Mouse (Mus musculus) neural tube, embryonic 14.5 days (tissue): ENCODE measurements around the gene Mea1. TPM values are rescaled to one million over a fixed set of nuclear protein-coding genes. Genes with fewer than 3 reads are reported as not detected.

Experiments
- ATAC-seq: fragments of 200-750 bp; cut with Nextera tagmentation; 2 replicates; pipeline ENCODE4 v1.8.0; 2017; ENCODE audit warnings: low read depth, mild to moderate bottlenecking, moderate TSS enrichment, moderate library complexity
- H3K27ac ChIP-seq: fragments of 300-500 bp; sonication (generic); 2 replicates; pipeline ENCODE4 v1.5.1; 2014; ENCODE audit warnings: low read depth, mild to moderate bottlenecking, control low read depth, low read length, moderate library complexity, mixed read lengths
- H3K27me3 ChIP-seq: fragments of 300-500 bp; sonication (generic); 2 replicates; pipeline ENCODE4 v1.6.1; 2014; ENCODE audit warnings: low read length; ENCODE audit not compliant: control insufficient read depth, insufficient read depth
- H3K36me3 ChIP-seq: fragments of 300-500 bp; sonication (generic); 2 replicates; pipeline ENCODE4 v1.6.1; 2014; ENCODE audit warnings: low read length, mixed read lengths; ENCODE audit not compliant: control insufficient read depth, insufficient read depth
- H3K4me1 ChIP-seq: fragments of 300-500 bp; sonication (generic); 2 replicates; pipeline ENCODE4 v1.6.1; 2014; ENCODE audit warnings: low read length; ENCODE audit not compliant: control insufficient read depth, insufficient read depth
- H3K4me2 ChIP-seq: fragments of 300-500 bp; sonication (generic); 2 replicates; pipeline ENCODE4 v1.6.1; 2014; ENCODE audit warnings: mild to moderate bottlenecking, low read depth, low read length, control low read depth
- H3K4me3 ChIP-seq: fragments of 300-500 bp; sonication (generic); 2 replicates; pipeline ENCODE4 v1.5.1; 2014; ENCODE audit warnings: low read depth, low read length, control low read depth, mixed read lengths
- H3K9ac ChIP-seq: fragments of 300-500 bp; sonication (generic); replicated peaks from 2 replicates; pipeline ENCODE4 v1.6.1; 2014; ENCODE audit warnings: low read depth, mild to moderate bottlenecking, control low read depth, low read length, mixed read lengths
- H3K9me3 ChIP-seq: fragments of 300-500 bp; sonication (generic); 2 replicates; pipeline ENCODE4 v1.6.1; 2016; ENCODE audit warnings: low read length; ENCODE audit not compliant: control insufficient read depth
- WGBS: fragments of 180-500 bp; shearing (Covaris S2); extraction: QIAGEN DNeasy Blood & Tissue Kit; methylation state at CpG from one replicate; pipeline ENCODE4 v1.1.7; 2014; 5-methylcytosine and 5-hydroxymethylcytosine counted together
- polyA plus RNA-seq: library from polyadenylated mRNA; unstranded; fragments of >200 nt; fragmentation: Nextera tagmentation; extraction: Ambion mirVana; gene quantifications from 2 replicates; pipeline ENCODE4 v1.2.1, GENCODE M21; 2014

Gene Mea1
- polyA plus RNA-seq, 1 experiment from 2014 or later: 301 TPM

DNA sequence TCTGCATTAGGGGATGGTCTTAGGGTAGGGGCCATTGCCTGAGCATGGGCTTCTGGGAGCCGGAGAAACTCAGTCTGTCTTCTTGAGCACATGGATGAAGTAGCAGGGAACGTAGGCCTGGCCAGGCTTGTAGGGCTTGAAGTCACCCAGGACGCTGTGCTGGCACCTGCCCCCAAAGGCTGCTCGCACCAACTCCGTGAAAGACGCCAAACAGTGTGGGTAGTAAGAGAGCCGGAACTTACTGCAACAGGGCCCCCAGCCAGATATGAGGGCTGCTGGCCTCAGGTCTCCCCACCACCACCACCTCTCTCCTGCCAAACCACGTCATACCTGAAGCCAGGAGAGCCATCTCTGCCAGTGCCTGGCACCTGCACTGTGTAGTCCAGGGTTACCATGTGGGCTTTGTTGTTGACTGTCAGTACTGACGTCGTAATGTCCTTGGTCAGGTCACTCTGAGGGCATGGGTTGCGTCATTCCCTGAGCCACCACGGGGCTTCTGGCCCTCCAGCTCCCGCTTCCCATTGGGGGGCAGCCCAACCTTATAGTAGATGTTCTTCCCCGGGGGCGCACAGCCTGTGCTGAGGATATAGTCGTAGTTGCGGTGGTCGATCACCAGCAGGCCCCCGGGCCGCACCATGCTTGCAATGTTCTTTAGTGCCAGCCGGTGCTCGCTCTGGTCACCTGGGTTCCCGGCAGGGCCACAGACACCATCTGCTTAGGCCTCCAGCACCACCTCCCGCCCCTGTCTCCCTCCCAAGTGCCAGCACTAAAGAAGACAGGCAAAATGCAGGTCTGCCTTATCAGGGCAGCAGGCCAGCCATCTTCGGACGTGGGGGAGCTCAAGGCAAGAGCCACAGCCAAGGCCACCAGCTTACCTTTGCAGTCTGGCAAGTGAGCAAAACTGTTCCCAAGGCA, 47.4 kb downstream of the Mea1 start:
- no peak for ATAC-seq
- Histone ChIP-seq H3K4me2 (no peak overlapping the region), H3K27ac (no peak overlapping the region), H3K4me1 (no peaks in the 10 kb centered on the region), H3K9me3 (no peaks in the 10 kb centered on the region), H3K9ac (no peak overlapping the region), H3K36me3 (peaks cover 8% of the 10 kb centered on the region), H3K27me3 (0 out of 2 replicates have a peak, but pooled peaks cover 2% of the 10 kb centered on the region), H3K4me3 (no peak overlapping the region)
- WGBS: 92% methylated on average over 25 of the region's 26 CpGs

- Histone ChIP-seq H3K4me2 (no peak overlapping the region), H3K9ac (no peak overlapping the region), H3K36me3 (no peaks in the 10 kb centered on the region; the same call in 1 of the 2 replicates), H3K27me3 (0 out of 2 replicates have a peak, but pooled peaks cover 2% of the 10 kb centered on the region), H3K9me3 (no peaks in the 10 kb centered on the region), H3K4me3 (no peak overlapping the region), H3K4me1 (no peaks in the 10 kb centered on the region), H3K27ac (no peak overlapping the region)
- WGBS: 94% methylated on average over 11 of the region's 11 CpGs
- no peak for ATAC-seq
Observed at GRCm38 (mm10) chr17:46727271-46727670, 48.7 kb downstream of the Mea1 start.

- Histone ChIP-seq H3K36me3 (no peaks in the 10 kb centered on the region; the same call in 1 of the 2 replicates), H3K27me3 (0 out of 2 replicates have a peak, but pooled peaks cover 2% of the 10 kb centered on the region), H3K9me3 (no peaks in the 10 kb centered on the region), H3K9ac (no peak overlapping the region), H3K4me2 (no peak overlapping the region), H3K4me3 (no peak overlapping the region), H3K4me1 (no peaks in the 10 kb centered on the region), H3K27ac (no peak overlapping the region)
- WGBS: 34% methylated on average over 6 of the region's 6 CpGs
- no peak for ATAC-seq
Observed at GRCm38 (mm10) chr17:46728021-46728420, 49.4 kb downstream of the Mea1 start.

GRCm38 (mm10) chr17:46728496-46728895, 49.9 kb downstream of the Mea1 start:
- H3K4me3 ChIP-seq: no peak overlapping the region
- WGBS: 50% methylated on average over 11 of the region's 11 CpGs
- no peak overlapping the region for H3K9ac ChIP-seq
- H3K4me2 ChIP-seq: no peak overlapping the region
- H3K9me3 ChIP-seq: no peaks in the 10 kb centered on the region
- H3K36me3 ChIP-seq: no peaks in the 10 kb centered on the region; the same call in 1 of the 2 replicates
- ATAC-seq: no peak
- 0 out of 2 replicates have a peak, but pooled peaks cover 2% of the 10 kb centered on the region for H3K27me3 ChIP-seq
- no peak overlapping the region for H3K27ac ChIP-seq
- no peaks in the 10 kb centered on the region for H3K4me1 ChIP-seq

DNA sequence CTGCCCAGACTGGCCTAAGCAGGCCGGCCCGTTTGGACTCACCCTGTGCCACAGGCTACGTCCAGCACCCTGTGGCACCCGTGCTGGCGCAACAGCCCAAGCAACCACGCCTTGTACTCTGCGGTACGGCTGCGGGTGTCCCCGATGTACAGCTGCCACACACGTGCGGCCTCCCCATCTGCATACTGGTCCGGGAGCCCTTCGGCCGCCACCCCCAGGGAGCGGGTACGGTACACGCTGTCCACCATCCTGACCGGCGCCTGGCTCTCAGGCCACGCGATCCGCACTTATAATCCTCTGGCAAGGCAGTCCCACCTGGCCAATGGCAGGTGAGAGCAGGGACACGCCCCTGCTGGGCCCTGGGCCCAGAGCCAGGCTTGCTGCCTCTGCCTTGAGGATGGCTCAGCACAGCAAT, 50.3 kb downstream of the Mea1 start, which contains the start of gene Gnmt:
Gnmt (minus strand) TSS at position 265 of the 415 bp plus-strand sequence.
- 0 out of 2 replicates have a peak within 1 kb of the TSS, but pooled peaks have one; percentile 1 for H3K9ac ChIP-seq
- H3K27ac ChIP-seq: no peak within 1 kb of the TSS
- H3K9me3 ChIP-seq: no peaks in the 10 kb centered on the region
- H3K4me3 ChIP-seq: no peak within 1 kb of the TSS
- no peaks in the 10 kb centered on the region for H3K4me1 ChIP-seq
- WGBS: 15% methylated on average over 24 of the region's 24 CpGs
- H3K27me3 ChIP-seq: 0 out of 2 replicates have a peak, but pooled peaks cover 2% of the 10 kb centered on the region
- no peak for ATAC-seq
- no peak within 1 kb of the TSS for H3K4me2 ChIP-seq
- H3K36me3 ChIP-seq: no peaks in the 10 kb centered on the region; the same call in 1 of the 2 replicates

Other genes starting within 250 kb of the Mea1 start
- gene Crip3, start 249.9 kb upstream of the Mea1 start, polyA plus RNA-seq: 2.2 and 2.4 TPM in 2 replicates
- gene Slc22a7, start 240.3 kb upstream of the Mea1 start, polyA plus RNA-seq: not detected in 2 replicates
- 6.3 and 7.0 TPM in 2 replicates for gene Ttbk1, start 191.1 kb upstream of the Mea1 start, polyA plus RNA-seq
- gene Dnph1, start 182.1 kb upstream of the Mea1 start, polyA plus RNA-seq: 11.8 and 12.5 TPM in 2 replicates
- 15.7 and 18.5 TPM in 2 replicates for gene Cul9, start 132.4 kb upstream of the Mea1 start, polyA plus RNA-seq
- gene Srf, start 122.6 kb upstream of the Mea1 start, polyA plus RNA-seq: 5.4 and 5.5 TPM in 2 replicates
- 7.9 and 23.7 TPM in 2 replicates for gene Ptk7, start 49.3 kb upstream of the Mea1 start, polyA plus RNA-seq
- gene Klc4, start 32.8 kb upstream of the Mea1 start, polyA plus RNA-seq: 27.7 and 32.1 TPM in 2 replicates
- gene Mrpl2, start 32.6 kb upstream of the Mea1 start, polyA plus RNA-seq: 59.9 and 64.4 TPM in 2 replicates
- 30.1 and 33.8 TPM in 2 replicates for gene Cul7, start 28.5 kb upstream of the Mea1 start, polyA plus RNA-seq
- 44.7 and 49.6 TPM in 2 replicates for gene Rrp36, start 4.4 kb upstream of the Mea1 start, polyA plus RNA-seq
- gene Klhdc3, start 2.1 kb downstream of the Mea1 start, polyA plus RNA-seq: 151 and 161 TPM in 2 replicates
- 69.9 and 83.9 TPM in 2 replicates for gene Ppp2r5d, start 26.3 kb downstream of the Mea1 start, polyA plus RNA-seq
- gene Pex6, start 32.7 kb downstream of the Mea1 start, polyA plus RNA-seq: 18.2 and 22.1 TPM in 2 replicates
- 2.1 TPM in 2 replicates for gene Gnmt, start 50.4 kb downstream of the Mea1 start, polyA plus RNA-seq
- 62.5 and 65.8 TPM in 2 replicates for gene Cnpy3, start 73.4 kb downstream of the Mea1 start, polyA plus RNA-seq
- gene Ptcra, start 84.9 kb downstream of the Mea1 start, polyA plus RNA-seq: 0.32 TPM in 1 of 2 replicates, not detected in the other
- 58.3 and 60.4 TPM in 2 replicates for gene 2310039H08Rik, start 93.8 kb downstream of the Mea1 start, polyA plus RNA-seq
- 69.9 and 82.1 TPM in 2 replicates for gene Rpl7l1, start 103.9 kb downstream of the Mea1 start, polyA plus RNA-seq
- gene Bicral, start 179.7 kb downstream of the Mea1 start, polyA plus RNA-seq: 10.8 and 11.5 TPM in 2 replicates
- gene Tbcc, start 211.9 kb downstream of the Mea1 start, polyA plus RNA-seq: 62.1 and 65.4 TPM in 2 replicates
- not detected in 2 replicates for gene Prph2, start 231.7 kb downstream of the Mea1 start, polyA plus RNA-seq